Mouse (Mus musculus) stomach, postnatal 0 days (tissue): Measurements from ENCODE around the gene Rae1. TPM values are rescaled to one million over a fixed set of nuclear protein-coding genes. Genes with fewer than 3 reads are reported as not detected.

Experiments
- ATAC-seq: fragments of 200-750 bp; cut with Nextera tagmentation; 2 replicates; pipeline ENCODE4 v1.8.0; 2017; ENCODE audit not compliant: low FRiP score, low TSS enrichment
- DNase-seq: peaks from one replicate; pipeline ENCODE4 v3.0.0-alpha.2; 2016; ENCODE audit warnings: low spot score
- H3K27ac ChIP-seq: fragments of 300-500 bp; sonication (generic); replicated peaks from 2 replicates; pipeline ENCODE4 v1.5.1; 2014; ENCODE audit warnings: mild to moderate bottlenecking, control low read depth
- H3K27me3 ChIP-seq: fragments of 300-500 bp; sonication (generic); 2 replicates; pipeline ENCODE4 v1.6.1; 2014; ENCODE audit warnings: low read length; ENCODE audit not compliant: control insufficient read depth, insufficient read depth
- H3K36me3 ChIP-seq: fragments of 300-500 bp; sonication (generic); 2 replicates; pipeline ENCODE4 v1.6.1; 2014; ENCODE audit warnings: low read length, mixed read lengths; ENCODE audit not compliant: control insufficient read depth, insufficient read depth
- H3K4me1 ChIP-seq: fragments of 300-500 bp; sonication (generic); replicated peaks from 2 replicates; pipeline ENCODE4 v1.6.1; 2014; ENCODE audit warnings: antibody characterized with exemption; ENCODE audit not compliant: control insufficient read depth, insufficient read depth
- H3K4me2 ChIP-seq: fragments of 300-500 bp; sonication (generic); replicated peaks from 2 replicates; pipeline ENCODE4 v1.6.1; 2014; ENCODE audit warnings: low read depth, mild to moderate bottlenecking, control low read depth, moderate library complexity
- H3K4me3 ChIP-seq: fragments of 300-500 bp; sonication (generic); 2 replicates; pipeline ENCODE4 v1.5.1; 2014; ENCODE audit warnings: low read depth, low read length, control low read depth
- H3K9ac ChIP-seq: fragments of 300-500 bp; sonication (generic); 2 replicates; pipeline ENCODE4 v1.6.1; 2014; ENCODE audit warnings: mild to moderate bottlenecking, low read length, control low read depth, mixed read lengths
- H3K9me3 ChIP-seq: fragments of 300-500 bp; sonication (generic); 2 replicates; pipeline ENCODE4 v1.6.1; 2016; ENCODE audit warnings: low read length; ENCODE audit not compliant: control insufficient read depth
- CTCF ChIP-seq: IDR thresholded peaks from 2 replicates; pipeline ENCODE4 v1.5.1; 2016; ENCODE audit warnings: antibody characterized with exemption, low read depth, mild to moderate bottlenecking, moderate library complexity
- EP300 ChIP-seq: optimal IDR thresholded peaks from 2 replicates; pipeline ENCODE3; 2016; ENCODE audit warnings: antibody characterized with exemption
- WGBS: fragments of 180-500 bp; shearing (Covaris S2); extraction: QIAGEN DNeasy Blood & Tissue Kit; methylation state at CpG from one replicate; pipeline ENCODE4 v1.1.7; 2014; 5-methylcytosine and 5-hydroxymethylcytosine counted together
- polyA plus RNA-seq: library from polyadenylated mRNA; unstranded; fragments of >200 nt; fragmentation: Nextera tagmentation; extraction: Ambion mirVana; gene quantifications from 2 replicates; pipeline ENCODE4 v1.2.1, GENCODE M21; 2015

Rae1 gene
- polyA plus RNA-seq, 1 experiment from 2014 or later, result 68.7 TPM

DNA sequence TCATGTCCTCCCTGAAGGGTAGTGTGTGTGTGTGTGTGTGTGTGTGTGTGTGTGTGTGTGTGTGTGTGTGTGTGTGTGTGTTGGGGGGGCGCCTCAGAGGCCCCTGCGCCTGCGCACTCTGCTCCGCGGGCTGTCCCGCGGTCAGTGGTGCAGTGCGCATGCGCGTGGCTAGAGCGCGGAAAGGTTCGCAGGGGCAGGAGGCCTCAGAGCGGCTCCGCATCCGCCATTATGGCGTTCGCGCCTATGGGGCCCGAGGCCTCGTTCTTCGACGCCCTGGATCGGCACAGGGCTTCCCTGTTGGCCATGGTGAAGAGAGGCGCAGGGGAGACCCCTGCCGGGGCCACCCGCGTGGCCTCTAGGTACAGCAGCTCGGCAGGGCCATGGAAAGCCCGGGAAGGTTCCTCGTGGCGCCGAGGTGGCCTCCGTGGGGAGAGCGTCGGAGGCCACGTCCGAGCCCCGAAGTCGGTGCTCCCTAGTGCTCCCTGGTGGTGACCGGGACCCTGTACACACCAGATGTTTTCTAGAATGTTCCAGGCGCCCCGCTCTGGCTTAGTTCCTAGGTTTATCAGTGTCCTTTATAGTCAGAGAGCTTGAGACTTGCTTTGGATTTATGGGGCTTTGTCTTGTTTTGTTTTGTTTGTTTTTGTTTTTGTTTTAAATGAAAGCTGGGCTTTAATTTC is 20.1 kb upstream of the Rae1 start:
- H3K4me1 ChIP-seq, result no peaks in the 10 kb centered on the region
- H3K4me3 ChIP-seq, result no peak overlapping the region
- no peaks in the 10 kb centered on the region for H3K27me3 ChIP-seq
- WGBS, result 93% methylated on average over 35 of the region's 43 CpGs
- no peak overlapping the region for H3K4me2 ChIP-seq
- H3K9ac ChIP-seq, result no peak overlapping the region
- no peak for TF ChIP-seq EP300
- no peak for TF ChIP-seq CTCF
- no peak overlapping the region for H3K27ac ChIP-seq
- ATAC-seq, result no peak
- H3K36me3 ChIP-seq, result no peaks in the 10 kb centered on the region
- no peaks in the 10 kb centered on the region for H3K9me3 ChIP-seq
- no peak for DNase-seq

DNA sequence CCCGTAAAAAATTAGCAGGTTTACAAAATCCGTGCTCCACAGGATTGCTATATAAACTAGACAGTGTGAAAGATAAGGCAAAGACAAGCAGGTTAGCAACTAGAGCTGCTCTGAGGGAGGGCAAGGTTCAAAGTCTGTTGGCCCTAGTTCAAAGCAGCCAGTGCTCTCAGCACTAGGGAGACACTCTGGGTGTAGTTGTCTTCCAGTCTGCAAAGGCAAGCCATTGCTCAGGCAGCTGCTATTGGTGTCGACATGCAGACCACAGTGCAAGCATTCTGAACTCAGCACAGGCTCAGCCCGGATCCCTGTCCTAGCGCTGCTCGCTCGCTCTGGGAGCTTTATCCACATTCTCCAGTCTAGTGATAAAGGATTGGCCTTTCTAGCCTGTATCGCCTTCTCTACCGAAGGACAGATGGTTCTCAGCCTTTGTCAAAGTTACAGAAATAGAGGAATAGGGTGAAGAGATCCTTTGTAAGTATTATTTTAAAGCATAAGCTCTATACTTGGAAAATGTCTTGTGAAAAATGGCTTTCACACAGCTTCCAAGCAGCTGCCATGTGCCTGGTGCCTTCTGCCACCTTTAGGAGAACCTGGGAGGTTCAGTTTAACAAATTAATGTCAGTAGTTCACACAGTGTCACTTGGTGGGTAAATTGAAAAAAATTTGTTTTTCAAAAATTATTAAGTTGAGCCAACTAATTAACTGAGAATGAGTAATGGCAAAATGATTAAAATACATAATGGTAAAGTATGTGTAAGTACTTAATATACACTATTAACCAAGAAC is 16.9 kb upstream of the Rae1 start:
- Histone ChIP-seq H3K36me3 (no peaks in the 10 kb centered on the region), H3K9me3 (no peaks in the 10 kb centered on the region), H3K4me2 (no peak overlapping the region), H3K27me3 (no peaks in the 10 kb centered on the region), H3K4me1 (no peaks in the 10 kb centered on the region), H3K9ac (no peak overlapping the region), H3K27ac (no peak overlapping the region), H3K4me3 (no peak overlapping the region)
- no peak for DNase-seq
- TF ChIP-seq CTCF, result peak; percentile 58
- TF ChIP-seq EP300, result no peak
- 49% methylated on average over 9 of the region's 9 CpGs for WGBS
- no peak for ATAC-seq

DNA sequence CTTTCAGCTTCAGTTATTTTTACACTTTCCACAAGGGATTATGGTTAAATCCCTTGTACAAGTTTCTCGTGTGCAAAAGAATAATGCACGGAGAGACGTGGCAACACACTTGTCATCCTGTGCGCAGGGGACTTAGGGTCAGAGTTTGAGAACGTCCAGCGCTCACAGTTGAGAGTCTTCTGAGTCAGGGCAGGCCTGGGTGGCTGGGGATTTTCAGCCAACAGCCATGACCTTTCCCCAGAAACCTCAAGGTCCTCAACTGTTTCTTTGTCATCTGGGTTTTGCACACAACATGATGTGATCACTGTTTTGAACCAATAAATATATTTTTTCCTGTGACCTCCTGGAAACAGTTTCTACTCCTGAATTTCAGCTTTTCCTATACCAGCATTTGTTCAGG is 9.8 kb upstream of the Rae1 start:
- Histone ChIP-seq H3K27me3 (no peaks in the 10 kb centered on the region), H3K27ac (no peak overlapping the region), H3K4me3 (no peak overlapping the region), H3K4me1 (no peaks in the 10 kb centered on the region), H3K9me3 (no peaks in the 10 kb centered on the region), H3K4me2 (no peak overlapping the region), H3K9ac (no peak overlapping the region), H3K36me3 (no peaks in the 10 kb centered on the region)
- TF ChIP-seq CTCF, result no peak
- 65% methylated on average over 6 of the region's 6 CpGs for WGBS
- DNase-seq, result no peak
- no peak for ATAC-seq

DNA sequence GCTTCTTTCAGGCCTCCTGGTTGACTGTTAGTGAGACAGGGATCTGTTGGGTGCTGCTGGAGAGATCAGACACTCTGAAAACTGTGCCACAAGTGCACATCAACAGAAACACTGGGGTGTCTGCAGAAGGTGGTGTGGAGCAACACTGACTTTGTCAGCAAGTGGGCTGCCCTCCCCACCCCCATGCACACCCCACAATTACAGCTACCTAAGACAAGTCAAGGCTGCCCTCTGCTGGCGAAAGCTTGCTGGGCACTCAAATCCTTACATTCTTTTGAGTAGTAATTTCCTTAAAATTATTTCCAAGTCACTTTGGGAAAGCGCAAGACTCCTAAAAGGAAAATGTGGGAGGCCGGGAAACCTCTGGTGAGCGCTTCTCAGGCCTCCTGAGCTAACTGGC is 3.7 kb upstream of the Rae1 start:
- ATAC-seq, result no peak
- 14% methylated on average over 4 of the region's 4 CpGs for WGBS
- Histone ChIP-seq H3K9ac (no peak overlapping the region), H3K4me1 (no peaks in the 10 kb centered on the region), H3K27ac (no peak overlapping the region), H3K4me2 (no peak overlapping the region), H3K27me3 (no peaks in the 10 kb centered on the region), H3K4me3 (no peak overlapping the region), H3K36me3 (no peaks in the 10 kb centered on the region), H3K9me3 (no peaks in the 10 kb centered on the region)
- DNase-seq, result peak; percentile 74
- TF ChIP-seq EP300 (no peak), CTCF (peak; percentile 94)

DNA sequence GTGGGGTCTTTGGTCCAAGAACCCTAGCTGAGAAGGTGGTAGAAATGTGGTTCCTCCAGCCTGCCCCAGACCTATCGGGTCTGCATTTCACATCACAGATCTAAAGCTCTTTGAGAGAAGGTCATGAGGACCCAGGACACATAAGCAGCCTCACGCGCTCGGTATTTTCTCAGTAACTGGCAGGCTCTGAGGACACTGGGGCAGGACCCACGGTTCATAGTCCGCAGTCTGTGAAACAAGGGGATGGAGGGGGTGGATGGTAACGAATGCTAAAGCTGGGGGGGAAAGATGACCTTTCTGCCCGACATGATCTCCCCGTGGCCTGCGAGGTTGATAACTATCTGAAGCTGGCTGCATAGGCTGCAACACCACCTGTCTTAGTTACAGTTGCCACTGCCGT is 2.2 kb upstream of the Rae1 start:
- 63% methylated on average over 11 of the region's 11 CpGs for WGBS
- ATAC-seq (no peak), DNase-seq (no peak)
- Histone ChIP-seq H3K4me2 (no peak overlapping the region), H3K36me3 (0 out of 2 replicates have a peak, but pooled peaks cover 2% of the 10 kb centered on the region), H3K4me1 (no peaks in the 10 kb centered on the region), H3K4me3 (no peak overlapping the region), H3K9ac (no peak overlapping the region), H3K9me3 (no peaks in the 10 kb centered on the region), H3K27me3 (no peaks in the 10 kb centered on the region), H3K27ac (no peak overlapping the region)
- TF ChIP-seq CTCF, result no peak
- TF ChIP-seq EP300, result no peak

DNA sequence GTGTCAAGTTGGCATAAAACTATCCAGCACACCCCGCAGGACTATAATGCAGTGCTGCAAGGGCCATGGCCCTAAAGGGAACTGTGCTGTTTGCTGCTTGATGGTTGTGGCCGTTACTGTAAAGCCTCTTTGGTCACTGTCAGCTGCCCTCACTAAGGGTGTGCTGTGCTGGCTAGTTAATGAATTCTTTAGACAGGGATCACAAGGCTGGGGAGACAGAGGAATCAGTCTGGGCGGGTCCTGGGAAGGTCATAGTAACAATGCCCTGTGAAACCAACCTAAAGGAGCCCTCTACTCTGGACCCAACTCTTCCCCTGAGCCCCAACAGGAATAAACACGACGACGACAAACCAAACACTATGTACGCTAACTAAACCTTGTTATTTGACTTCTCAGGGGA is 1.4 kb upstream of the Rae1 start:
- H3K4me1 ChIP-seq, result no peaks in the 10 kb centered on the region
- TF ChIP-seq EP300 (no peak), CTCF (no peak)
- ATAC-seq, result no peak
- DNase-seq, result no peak
- WGBS, result 63% methylated on average over 7 of the region's 7 CpGs
- H3K4me2 ChIP-seq, result no peak overlapping the region
- peaks cover 5% of the 10 kb centered on the region; the same call in 1 of the 2 replicates for H3K36me3 ChIP-seq
- no peak overlapping the region for H3K9ac ChIP-seq
- H3K4me3 ChIP-seq, result no peak overlapping the region
- H3K27me3 ChIP-seq, result no peaks in the 10 kb centered on the region
- no peaks in the 10 kb centered on the region for H3K9me3 ChIP-seq
- H3K27ac ChIP-seq, result no peak overlapping the region
